Mouse (Mus musculus): ENCODE measurements around the gene D11Wsu47e.

The D11Wsu47e gene

GRCm38 (mm10) chr11:113705966-113706652 lies 21.9 kb downstream of the D11Wsu47e start:
- no peak for DNase-seq (ENCODE audit: low spot score)

- DNase-seq (ENCODE audit: low spot score): peak; percentile 75
Observed at GRCm38 (mm10) chr11:113708629-113709213, 24.5 kb downstream of the D11Wsu47e start.

GRCm38 (mm10) chr11:113709272-113709671 lies 25.1 kb downstream of the D11Wsu47e start:
- no peak for DNase-seq (ENCODE audit: low spot score)

GRCm38 (mm10) chr11:113709731-113710256 lies 25.6 kb downstream of the D11Wsu47e start, which contains the start of gene Cpsf4l:
Gene Cpsf4l, minus strand, starts transcription at chr11:113710017.
- no peak for DNase-seq (ENCODE audit: low spot score)

- DNase-seq (ENCODE audit: low spot score): no peak
Observed at GRCm38 (mm10) chr11:113710257-113710777, 26.1 kb downstream of the D11Wsu47e start.

- no peak for DNase-seq (ENCODE audit: low spot score)
Observed at GRCm38 (mm10) chr11:113711061-113711460, 26.8 kb downstream of the D11Wsu47e start.

GRCm38 (mm10) chr11:113715078-113715674 lies 31.0 kb downstream of the D11Wsu47e start:
- no peak for DNase-seq (ENCODE audit: low spot score)

GRCm38 (mm10) chr11:113716132-113716531 lies 31.9 kb downstream of the D11Wsu47e start:
- DNase-seq (ENCODE audit: low spot score): no peak

GRCm38 (mm10) chr11:113717767-113718424 lies 33.7 kb downstream of the D11Wsu47e start:
- no peak for DNase-seq (ENCODE audit: low spot score)

- DNase-seq (ENCODE audit: low spot score): no peak
Observed at GRCm38 (mm10) chr11:113722405-113723090, 38.3 kb downstream of the D11Wsu47e start.

- DNase-seq (ENCODE audit: low spot score): no peak
Observed at GRCm38 (mm10) chr11:113725235-113726048, 41.2 kb downstream of the D11Wsu47e start.

GRCm38 (mm10) chr11:113726994-113727888 lies 43.0 kb downstream of the D11Wsu47e start:
- no peak for DNase-seq (ENCODE audit: low spot score)

- no peak for DNase-seq (ENCODE audit: low spot score)
Observed at GRCm38 (mm10) chr11:113727992-113728391, 43.8 kb downstream of the D11Wsu47e start.

- no peak for DNase-seq (ENCODE audit: low spot score)
Observed at GRCm38 (mm10) chr11:113729239-113729638, 45.0 kb downstream of the D11Wsu47e start.

GRCm38 (mm10) chr11:113729917-113730316 lies 45.7 kb downstream of the D11Wsu47e start:
- DNase-seq (ENCODE audit: low spot score): peak; percentile 69

GRCm38 (mm10) chr11:113730879-113731278 lies 46.7 kb downstream of the D11Wsu47e start:
- DNase-seq (ENCODE audit: low spot score): no peak

- DNase-seq (ENCODE audit: low spot score): no peak
Observed at GRCm38 (mm10) chr11:113731945-113732612, 47.9 kb downstream of the D11Wsu47e start.

- peak; percentile 73 for DNase-seq (ENCODE audit: low spot score)
Observed at GRCm38 (mm10) chr11:113733631-113734364, 49.6 kb downstream of the D11Wsu47e start.

All from urinary bladder, postnatal 14 days (tissue).